Mouse (Mus musculus): ENCODE data around the gene Plekhn1.

Plekhn1 gene

GRCm38 (mm10) chr4:156184291-156184954 is 50.2 kb downstream of the Plekhn1 start:
- DNase-seq (ENCODE audit: low spot score), result no peak

DNA sequence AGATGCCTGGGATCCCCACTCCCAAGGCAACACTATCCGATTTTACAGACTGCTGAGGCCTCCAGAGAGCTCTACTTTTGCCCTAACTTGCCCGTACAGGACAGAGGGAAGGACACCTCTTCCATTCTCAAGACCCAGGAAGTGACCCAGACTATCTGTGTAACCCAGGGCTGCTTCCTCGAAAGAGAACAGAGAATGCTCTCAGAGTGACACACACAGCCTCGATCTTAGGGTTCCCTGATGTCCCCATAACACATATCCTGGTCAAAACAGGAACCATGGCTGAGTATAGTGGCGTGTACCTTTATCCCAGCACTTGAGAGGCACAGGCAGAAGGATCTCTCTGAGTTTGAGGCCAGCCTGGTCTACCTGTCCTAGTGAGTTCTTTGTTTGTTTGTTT is 50.9 kb downstream of the Plekhn1 start:
- DNase-seq (ENCODE audit: low spot score), result no peak

DNA sequence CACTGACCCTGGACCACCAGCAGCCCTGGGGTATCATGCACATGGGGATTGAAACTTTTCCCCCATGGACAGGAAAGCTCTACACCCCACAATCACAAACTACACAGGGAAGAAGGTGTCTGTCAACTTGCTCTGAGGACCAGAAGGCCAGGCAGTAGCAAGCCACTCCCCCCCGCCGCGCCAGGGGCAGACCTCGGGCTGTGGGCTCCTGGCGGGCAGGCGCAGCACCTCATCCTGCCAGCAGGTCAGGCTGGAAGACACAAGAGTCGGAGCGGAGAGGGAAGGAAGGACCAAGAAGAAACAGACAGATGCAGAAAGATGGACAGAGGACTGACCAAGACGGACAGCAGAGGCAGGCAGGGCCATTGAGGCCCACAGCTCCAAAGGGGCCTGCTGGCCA is 57.0 kb downstream of the Plekhn1 start:
- no peak for DNase-seq (ENCODE audit: low spot score)

GRCm38 (mm10) chr4:156171828-156172227 is 62.8 kb downstream of the Plekhn1 start:
- no peak for DNase-seq (ENCODE audit: low spot score)

Measured in ovary, postnatal 14 days (tissue).